Mouse (Mus musculus) left cerebral cortex, adult 11 months (tissue): Measurements from ENCODE around the gene Fkbp10.

Source experiments
- DNase-seq: peaks from one replicate; pipeline ENCODE4 v3.0.0; 2022; ENCODE audit warnings: low spot score

Gene Fkbp10

DNA sequence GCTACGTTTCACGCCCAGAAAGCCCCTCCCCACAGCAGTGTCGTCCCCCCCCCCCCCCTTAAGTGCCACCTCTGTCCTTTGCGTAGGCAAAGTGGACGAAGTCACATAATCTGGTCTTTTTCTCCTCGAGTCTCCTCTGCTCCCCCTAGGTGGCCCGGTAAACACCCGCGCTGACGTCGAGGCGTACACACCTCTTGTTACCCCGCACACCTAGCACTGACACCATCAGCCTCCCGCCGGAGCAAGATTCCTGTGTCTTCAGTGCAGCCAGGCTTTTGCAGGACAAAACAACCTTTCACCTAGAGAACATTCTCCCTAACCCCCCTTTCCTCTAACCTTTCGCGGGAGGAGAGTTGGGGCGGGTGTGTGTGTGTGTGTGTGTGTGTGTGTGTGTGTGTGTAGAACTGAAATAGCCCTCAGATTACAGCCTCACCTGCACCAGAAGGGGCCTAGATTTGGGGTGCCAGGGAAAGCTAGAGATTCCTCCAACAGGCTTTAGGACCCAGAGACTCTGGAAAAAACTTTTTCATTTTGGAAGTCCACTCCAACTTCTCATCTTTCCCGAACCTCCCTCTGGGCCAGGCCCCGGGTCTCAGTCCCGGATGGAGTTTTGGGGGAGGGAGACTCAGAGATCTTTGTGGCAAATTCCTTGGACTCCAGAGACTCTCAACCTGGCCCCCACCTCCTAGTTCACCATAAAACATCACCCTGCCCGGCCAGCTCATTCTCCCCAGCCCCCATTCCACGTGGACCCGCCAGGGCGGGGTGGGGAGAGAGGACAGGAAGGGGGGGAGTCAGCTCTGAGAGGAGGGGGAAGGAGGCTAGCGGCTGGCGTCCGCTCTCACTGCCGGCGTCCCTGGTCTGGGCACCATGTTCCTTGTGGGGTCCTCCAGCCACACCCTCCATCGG is at the start of gene Fkbp10:
Gene Fkbp10, plus strand, starts transcription at position 784 of the 909 bp plus-strand sequence.
- no peak for DNase-seq

DNA sequence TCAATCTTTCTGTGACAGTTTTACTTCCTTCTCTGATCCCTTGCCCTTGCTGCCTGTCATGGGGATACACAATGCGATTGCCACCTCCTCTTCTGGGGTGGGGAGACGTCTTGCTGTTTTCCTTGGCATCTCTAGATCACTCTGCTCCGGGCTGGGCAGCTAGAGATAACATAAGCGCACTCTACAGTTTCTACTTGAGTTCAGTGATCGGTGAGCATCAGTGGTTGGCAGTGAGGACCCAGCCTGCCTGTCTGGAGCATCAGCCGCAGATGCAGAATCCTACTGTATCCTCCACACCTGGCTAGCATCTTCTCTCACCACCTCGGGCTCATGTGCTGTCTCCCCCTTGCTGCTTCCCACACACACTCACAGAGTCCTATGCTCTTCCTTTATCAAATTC is 46.4 kb upstream of the Fkbp10 start:
- no peak for DNase-seq

DNA sequence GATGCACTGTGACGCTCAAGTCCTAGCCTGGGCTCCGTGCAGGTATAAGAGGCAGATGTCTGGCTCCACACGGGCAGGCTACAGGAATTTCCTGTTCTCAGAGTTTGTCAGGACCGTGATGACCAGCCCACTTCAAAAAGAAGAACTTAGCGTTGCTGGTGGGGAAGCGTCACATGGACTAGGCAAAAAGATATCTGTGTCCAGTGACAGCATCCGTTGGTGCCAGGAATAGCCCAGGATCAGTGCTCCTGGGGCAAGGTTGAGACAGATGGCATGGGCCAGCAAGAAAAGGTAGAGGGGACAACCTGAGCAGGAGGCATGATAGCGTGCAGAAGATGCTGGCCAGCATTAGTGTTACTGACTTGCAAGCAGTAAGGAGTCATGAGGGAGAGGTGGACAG is 45.7 kb upstream of the Fkbp10 start:
- DNase-seq = no peak

DNA sequence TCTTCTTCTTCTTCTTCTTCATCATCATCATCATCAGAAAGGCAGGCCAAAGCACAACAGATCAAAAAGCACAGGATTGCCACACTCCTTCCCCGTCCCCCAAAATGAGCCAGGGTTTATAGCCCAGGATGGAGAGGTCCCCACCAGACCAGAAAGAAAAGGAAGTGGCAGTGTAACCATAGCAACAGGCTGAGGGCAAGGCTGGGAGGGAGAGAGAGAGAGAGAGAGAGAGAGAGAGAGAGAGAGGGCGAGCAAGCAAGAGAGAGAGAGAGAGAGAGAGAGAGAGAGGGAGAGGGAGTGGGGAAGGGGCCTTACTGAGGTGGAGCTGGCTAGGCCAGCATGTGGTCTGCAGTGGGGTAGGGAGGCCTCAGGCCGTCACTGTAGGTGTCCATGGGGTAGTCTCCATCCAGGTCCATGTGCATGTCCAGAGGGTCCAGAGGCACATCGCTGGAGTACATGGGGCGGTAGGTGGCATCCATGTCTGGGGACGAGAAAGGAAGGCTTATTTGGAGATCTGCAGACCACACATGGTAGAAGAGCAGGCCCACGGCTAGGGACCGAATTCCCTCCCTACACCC is 43.4 kb upstream of the Fkbp10 start:
- DNase-seq = no peak

DNA sequence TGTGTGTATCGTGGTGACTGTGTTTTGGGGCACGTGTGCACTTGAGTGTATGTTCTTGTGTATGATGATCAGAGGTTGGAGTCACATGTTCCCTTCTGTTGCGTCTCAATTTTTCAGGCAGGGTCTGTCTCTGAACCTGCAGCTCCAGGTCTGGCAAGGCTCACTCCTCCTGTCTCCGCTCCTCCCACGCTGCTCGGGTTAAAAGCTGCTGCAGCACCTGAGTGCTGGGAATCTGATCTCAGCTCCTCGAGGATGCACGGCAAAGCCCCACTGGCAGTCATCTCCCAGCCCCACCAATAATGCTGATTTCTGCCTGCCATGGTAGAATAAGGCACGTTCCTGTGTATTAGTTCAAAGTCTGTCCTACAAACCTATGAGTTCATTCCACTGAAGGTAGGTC is 40.4 kb upstream of the Fkbp10 start:
- DNase-seq = no peak

DNA sequence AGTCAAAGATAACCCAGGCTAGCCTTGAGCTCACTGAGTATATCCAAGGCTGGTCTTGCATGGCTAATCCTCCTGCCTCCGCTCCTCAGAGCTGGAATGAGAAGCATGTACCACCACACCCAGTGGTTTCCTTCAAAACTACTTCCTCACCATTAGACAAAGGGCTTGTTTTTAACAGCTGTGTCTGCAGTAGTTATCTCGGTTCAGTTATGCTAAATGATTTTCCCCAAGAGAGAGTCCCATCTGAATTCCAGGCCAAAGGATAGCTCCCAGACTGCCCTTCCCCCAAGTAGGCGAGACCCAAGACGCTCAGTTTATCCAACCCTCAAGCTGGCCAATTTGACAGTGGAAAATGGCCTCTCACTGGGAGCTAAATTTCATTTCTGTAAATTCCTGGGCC is 39.5 kb upstream of the Fkbp10 start:
- no peak for DNase-seq

DNA sequence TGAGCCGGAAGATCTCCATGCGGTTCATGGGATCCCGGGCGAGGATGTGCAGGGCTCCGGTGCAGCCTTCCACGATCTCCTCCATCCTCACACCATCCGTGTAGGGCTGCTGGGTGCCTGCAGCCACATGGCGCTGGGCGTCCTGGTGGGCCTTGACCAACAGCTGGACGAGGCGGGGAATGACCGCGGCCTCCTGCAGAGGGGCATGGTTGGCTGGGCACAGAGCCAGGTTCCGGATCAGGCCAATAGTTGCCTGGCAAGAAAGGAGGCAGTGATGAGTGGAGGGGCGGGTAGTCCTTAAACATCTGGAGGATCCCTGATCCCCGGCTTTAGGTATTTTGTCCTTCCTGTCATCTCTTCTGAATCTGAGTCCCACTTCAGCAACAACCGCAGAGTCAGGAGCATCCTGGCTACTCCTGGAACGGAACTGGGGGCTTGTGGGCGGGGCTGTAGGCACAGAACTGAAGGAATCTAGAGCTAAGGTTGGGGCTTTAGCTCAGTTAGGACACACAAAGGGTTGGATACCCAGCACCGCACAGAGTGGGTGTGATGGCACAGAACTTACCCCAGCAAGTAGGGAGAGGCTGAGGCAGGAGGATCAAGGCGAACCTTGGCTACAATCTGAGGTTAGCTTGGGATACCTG is 38.6 kb upstream of the Fkbp10 start:
- no peak for DNase-seq

DNA sequence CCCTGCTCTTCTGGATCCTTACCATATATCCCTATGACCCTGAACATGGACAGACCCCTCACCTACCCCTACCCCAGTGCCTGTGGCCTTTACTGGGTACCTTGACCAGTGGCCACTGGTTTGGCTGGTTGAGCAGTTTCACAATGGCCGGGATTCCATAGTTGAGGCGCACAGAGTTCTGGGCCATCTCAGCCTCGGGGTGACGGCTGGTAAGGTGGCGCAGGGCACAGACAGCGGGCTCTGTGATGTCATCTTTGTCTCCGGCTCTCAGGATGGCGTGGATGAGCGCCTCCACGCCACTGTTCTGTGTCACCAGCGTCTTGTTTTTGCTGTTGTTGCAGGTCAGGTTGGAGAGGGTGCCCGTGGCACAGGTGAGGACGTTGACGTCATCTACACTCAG is 37.5 kb upstream of the Fkbp10 start:
- DNase-seq = no peak

DNA sequence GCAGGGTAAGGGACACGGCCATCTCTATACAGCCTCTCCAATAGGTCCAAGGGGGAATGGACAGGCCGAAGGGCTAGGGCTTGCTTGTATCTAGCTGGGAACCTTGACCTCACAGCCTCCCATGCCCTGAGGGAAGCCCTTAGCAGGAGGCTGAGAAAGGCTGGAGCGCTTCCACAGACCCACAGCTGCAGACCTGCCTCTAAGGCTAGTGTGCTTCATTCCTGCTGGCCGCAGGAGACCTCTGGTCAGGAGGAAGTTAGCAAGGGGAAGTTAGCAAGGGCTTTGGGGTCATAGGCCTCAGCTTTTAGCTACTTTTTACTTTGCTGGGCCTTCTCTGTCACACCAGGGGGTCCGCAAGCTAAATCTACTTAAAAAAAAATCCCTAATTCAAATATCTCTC is 37.1 kb upstream of the Fkbp10 start:
- DNase-seq = no peak

DNA sequence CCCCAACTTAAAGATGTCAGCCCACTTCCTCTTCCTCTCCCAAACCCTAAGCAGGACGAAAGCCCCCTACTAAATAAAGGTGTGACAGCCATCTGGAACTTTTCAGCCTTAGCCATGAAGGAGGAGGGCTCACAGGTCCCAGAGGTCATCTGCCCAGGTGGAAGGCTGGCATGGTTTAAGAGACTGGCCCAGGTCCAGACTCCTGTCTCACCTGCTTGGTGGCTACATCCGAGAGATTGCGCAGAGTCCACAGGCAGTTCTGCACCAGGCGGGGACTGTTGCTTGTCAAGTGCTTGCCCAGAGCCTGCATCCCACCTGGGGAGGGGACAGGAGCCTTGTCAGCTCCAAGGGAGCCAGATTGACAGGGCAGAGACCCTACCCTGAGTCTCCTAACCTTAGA is 36.2 kb upstream of the Fkbp10 start:
- DNase-seq = no peak

DNA sequence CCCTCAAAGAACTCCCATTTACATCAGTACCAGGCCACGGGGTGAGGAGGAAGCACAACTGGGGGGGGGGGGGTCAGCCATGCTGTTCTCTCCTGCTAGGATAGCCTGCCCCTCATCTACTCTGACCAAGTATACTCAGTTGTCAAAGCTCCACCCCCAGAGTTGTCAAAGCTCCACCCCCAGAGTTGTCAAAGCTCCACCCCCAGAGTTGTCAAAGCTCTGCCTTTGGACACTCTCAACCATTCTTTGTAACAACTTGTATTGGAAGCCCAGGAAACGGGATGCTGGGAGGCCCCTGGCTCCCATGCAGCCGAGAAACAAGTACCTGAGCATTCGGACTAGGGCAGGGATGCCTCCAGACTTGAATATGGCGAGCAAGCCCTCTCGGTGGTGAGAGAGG is 32.8 kb upstream of the Fkbp10 start:
- DNase-seq = no peak

DNA sequence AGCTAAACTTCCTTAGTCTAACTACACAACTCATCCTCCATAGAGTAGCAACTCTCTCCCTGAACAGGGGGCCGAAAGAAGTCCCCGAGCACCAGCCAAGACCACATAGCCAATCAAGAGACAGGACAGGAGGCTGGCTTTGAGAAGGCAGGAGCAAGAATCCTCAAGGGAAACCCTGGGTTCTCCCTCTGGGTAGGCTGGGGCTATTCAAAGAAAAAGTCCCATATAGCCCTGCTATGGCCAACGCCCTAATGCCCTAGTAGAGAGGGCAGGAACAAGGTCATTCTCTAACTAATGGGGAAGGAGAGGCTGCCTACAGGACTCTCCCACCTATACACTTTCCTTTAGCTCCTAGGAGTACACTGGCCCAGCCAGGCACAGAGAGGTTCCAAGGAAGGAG is 30.5 kb upstream of the Fkbp10 start:
- no peak for DNase-seq

DNA sequence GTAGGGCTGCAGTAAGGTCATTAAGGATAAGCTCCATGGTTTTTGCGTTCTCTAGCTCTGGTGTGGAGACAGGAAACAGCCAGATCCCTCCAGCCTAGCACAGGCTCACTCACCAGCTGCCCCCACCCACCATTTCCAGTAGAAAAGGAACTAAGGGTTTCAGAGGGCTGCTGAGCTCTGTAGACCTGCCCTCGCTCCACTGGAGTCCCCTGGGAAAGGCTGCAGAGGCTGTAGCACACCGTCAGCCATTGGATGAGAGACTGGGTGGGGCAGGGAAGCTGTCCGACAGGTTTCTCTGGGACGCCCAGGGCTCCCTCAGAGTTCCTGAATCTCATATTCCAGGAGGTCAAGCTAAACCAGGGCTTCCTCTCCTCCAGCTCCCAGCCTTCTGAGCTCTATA is 28.9 kb upstream of the Fkbp10 start:
- DNase-seq = no peak

DNA sequence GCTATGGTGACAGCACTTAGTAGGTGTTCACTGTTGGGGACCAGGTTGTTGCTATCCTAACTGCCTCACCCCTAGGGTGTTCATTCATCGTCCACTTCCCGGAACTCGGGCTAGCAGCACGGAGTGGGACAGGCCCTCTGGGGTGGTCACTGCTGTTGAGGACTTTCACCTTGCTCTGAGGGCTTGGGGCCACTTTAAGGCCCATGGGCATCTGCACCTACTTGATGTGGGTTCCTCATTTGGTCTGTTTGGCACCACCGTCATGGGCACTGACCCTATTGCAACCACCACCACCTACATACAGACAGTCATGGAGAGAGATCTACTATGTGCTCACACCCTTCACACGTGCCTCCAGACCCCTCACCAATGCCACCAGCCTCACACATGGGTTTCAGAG is 28.4 kb upstream of the Fkbp10 start:
- no peak for DNase-seq

DNA sequence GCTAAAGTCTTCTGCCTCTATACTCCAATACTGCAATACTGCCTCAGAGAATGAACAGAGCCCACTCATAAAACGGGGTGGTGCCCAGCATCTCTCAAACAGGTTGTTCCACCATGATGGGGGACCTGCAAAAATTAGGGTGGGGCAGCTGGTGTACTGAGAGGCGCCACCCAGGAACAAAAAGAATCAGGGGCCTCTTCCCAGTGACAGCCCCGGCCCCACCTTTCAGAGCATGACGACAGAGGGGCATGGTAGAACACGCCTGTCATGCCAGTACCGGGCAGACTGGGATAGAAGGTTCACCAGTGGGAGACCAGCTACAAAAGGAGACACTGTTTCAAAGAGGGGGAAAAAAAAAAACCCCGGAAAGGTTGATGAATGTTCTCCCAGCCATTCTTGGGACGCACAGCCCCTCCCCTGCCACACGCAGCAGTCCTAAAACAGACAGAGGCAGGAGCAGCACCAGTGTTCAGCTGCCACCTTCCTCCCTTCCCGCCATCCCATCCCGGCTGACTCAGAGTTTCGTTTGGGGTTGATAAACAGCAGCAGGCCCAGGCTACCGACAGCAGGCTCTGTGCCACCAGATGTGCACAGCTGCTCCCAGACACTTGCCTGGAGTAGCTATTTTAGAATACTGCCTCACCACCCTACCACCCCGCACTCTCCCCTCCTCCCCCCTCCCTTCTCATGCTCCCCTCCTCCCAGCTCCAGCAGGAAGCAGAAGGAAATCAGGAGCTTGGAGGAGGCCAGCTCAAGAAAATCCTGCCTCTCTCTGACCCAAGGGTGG is 27.7 kb upstream of the Fkbp10 start:
- no peak for DNase-seq

DNA sequence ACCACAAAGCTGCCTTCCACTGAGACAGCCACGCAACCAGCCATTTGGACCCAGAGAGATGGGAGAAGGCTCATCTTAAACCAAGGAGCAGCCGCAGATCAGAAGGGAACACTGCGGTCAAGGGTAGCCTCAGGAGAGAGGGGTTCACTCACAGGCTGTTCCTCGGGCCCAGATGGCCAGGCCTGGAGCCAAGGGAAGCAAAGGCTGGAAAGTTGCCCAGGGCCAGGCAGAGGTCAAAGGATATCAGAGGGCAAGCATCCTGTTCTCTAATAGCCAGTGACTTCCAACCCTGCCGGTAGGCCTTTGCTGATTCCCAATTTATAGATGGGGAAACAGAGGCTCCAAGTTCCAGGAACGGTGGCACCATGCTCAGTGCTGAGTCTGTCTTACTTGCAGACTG is 26.9 kb upstream of the Fkbp10 start:
- no peak for DNase-seq

DNA sequence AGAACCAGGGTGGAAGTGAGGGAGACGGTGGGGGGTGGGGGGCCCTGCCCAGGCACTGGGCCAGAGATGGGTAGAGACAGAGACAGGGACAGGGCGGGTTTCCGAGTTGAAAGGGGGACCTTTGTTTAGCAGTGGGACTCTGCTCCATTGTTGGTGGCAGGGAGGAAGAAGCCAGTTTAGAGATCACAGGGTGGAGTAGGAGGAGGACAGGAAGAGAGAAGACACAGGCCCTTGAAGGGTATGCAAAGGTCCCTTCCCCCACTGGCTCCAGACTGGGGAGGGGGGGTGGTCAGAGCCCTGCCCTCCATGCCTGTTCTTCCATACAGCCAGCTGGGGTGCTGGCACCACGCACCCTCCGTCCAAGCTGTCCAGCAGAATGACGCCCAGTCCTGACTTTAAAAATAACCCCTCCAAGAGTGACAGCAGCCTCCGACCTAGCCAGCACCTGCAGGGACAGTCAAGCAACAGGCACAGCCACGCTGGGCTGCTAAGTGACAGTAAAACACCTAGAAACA is 25.5 kb upstream of the Fkbp10 start:
- DNase-seq = no peak

DNA sequence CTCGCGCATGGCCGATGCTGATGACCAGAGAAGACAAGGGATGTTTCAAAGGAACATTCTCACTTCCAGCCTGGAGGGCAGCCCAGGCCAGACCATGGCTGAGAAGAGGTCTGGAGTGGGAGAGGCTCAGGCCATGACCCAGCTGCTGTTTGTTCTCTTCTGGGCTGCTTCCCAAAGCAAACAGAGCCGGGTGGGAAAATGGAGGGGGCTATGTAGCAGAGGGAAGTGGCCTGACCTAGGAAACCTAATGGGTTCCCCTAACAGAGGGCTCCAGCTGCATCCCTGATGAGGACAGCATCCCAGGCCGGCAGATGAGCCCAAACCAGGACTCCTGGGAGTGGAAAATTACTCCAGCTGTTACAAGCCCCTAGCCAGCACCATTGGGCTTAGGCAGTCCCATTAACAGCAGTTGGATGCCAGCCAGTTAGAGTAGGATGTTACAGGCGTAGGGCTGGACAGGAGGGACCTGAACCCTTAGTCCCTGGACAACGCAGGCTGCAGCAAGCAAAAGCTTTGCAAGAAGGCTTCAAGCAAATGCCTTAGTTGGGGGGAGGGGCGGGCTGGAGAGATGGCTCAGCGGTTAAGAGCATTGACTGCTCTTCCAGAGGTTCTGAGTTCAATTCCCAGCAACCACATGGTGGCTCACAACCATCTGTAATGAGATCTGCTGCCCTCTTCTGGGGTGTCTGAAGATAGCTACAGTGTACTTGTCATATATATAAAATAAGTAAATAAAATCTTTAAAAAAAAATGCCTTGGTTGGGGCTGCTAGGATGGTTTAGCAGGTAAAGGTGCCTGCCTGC is 24.2 kb upstream of the Fkbp10 start:
- no peak for DNase-seq

DNA sequence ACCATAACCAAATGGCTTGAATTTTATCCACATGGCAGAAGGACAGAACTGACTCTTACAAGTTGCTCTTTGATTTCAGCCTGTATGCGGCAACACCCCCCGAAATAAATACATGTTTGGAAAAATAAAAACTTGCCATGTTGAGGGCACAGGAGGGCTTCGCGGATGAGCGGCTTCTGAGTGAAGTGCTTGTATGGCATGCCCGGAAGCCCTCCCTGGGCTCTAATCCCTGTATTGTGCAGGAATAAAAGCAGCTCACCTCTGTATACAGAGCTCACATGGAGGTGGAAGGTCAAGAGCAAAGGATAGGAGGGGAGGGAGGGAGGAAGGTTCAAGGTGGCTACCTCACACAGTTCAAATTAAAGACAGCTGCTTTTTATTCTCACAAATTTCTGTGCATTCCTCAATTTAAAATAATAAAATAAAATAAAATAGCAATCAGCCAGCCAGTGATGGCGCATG is 23.6 kb upstream of the Fkbp10 start:
- no peak for DNase-seq

DNA sequence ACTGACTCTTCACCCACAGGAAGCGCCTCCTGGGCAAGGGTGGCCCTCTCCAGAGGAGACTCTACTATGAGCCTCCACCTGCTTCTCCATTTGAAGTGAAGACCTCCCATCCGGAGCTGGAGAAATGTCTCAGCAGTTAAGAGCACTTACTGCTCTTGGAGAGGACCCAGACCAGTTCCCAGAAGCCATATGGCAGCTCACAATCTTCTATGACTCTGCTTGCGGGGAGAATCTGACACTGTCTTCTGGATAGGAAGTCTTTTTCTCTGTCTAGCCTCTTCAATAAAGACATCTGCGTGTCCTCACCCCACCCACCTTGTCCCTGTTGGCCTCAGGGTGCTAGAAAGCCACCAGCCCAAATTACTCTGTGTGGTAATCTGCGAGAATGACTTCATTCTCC is 22.5 kb upstream of the Fkbp10 start:
- DNase-seq = no peak

DNA sequence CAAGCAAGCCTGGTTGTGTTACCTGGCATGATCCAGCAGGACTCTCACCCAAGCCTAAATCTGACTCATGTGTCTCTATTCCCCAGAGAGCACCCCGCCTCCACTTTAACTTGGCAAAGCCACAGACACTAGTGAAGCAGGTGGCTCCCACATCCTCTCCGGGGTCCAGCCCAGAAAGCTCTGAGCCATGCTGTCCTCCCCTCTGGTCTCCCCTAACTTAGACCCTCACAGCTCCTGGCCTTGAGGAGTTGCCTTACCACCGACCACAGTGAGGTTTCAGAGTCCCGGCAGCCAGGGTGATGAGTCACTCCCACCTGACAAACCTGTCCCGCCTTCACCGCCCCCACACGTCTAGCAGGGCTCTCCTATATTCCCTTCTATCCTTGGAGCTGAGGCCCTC is 21.8 kb upstream of the Fkbp10 start:
- DNase-seq = no peak
